Mouse (Mus musculus) ovary, adult 18-20 months (tissue): ENCODE data around the gene Bag2.

ENCODE experiments used
- DNase-seq: peaks from one replicate; pipeline ENCODE4 v3.0.0; 2022; ENCODE audit warnings: low spot score, mixed read lengths

Gene Bag2

GRCm38 (mm10) chr1:33757491-33758041 lies at the start of gene Bag2:
Gene Bag2 (minus strand): TSS chr1:33757795.
- peak; percentile 42 for DNase-seq

GRCm38 (mm10) chr1:33803323-33803722 lies 45.7 kb upstream of the Bag2 start:
- no peak for DNase-seq

DNA sequence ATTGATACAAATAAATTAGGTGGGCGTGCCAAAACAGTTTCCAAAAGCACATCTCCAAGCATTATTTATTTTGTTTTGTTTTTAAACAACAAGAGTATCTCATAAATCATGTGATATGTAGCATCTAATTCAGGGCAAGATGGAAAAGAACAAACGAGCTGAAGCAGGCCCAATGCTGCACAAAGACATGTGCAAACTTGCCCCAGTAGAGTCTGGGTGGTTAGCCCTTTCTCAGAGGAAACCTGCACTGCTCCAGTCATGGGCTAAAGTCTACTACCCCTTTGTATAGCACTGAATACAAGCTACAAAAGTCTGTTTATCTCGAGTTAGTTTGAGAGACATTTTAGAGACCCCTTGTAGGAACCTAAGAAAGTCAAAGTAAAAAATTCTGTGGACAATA lies 42.0 kb upstream of the Bag2 start:
- no peak for DNase-seq

- DNase-seq, result no peak
Observed at GRCm38 (mm10) chr1:33788493-33788892, 30.9 kb upstream of the Bag2 start.

- no peak for DNase-seq
Observed at GRCm38 (mm10) chr1:33788072-33788471, 30.5 kb upstream of the Bag2 start.

- no peak for DNase-seq
Observed at GRCm38 (mm10) chr1:33784561-33784960, 27.0 kb upstream of the Bag2 start.

- no peak for DNase-seq
Observed at GRCm38 (mm10) chr1:33776175-33776611, 18.6 kb upstream of the Bag2 start.

- DNase-seq, result no peak
Observed at GRCm38 (mm10) chr1:33772106-33772505, 14.5 kb upstream of the Bag2 start.

DNA sequence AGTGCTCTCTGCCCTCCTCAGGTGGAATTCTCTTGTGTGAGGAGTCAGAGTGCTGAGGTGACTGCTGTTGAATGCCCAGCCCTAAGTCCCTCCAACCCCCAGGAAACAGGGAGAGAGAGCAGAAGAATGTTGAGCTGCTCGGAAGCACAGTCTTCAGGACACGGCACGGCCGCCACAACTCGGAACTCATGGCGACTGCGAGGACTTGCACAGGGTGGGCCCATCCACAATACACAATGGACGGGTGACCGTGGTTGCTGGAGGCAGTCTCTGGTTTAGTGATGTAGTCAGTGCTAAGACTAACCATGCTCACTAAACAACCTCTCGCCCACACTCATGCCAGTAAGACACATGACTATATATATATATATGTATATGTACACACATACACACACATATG lies 14.0 kb upstream of the Bag2 start:
- no peak for DNase-seq

- no peak for DNase-seq
Observed at GRCm38 (mm10) chr1:33768827-33769226, 11.2 kb upstream of the Bag2 start.

DNA sequence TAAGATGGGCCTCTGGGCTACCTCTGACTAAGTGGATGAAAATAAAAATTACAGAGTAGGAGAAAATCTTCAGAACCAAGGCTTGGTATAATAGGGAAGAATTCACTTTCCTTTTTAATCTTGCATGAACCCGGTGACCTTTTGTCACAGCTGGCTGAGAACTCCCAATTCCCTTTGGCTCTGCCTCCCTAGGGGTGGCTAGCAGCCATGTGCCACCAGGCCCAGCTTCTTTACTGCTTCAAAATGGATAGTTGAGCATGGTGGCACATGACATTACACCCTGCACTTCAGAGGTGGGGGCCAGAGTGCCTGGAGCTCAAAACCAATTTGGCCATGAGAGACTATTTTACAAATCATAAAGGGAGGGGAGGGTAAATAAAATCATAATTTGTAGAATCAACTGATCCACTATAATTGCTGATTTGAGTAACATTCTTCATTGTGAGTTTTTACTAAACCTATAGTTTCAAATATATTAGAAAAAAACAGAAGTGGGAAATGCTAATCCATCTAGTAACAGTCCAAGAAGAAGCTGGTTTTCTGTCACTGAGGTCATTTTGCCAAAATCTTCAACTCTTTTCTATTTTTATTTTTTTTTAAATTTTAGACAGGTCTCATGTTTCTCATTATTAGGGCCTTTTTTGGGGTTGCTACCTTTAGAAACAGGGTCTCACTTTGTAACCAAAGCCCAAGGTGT lies 10.6 kb upstream of the Bag2 start:
- DNase-seq, result no peak

- DNase-seq, result no peak
Observed at GRCm38 (mm10) chr1:33766520-33767508, 9.2 kb upstream of the Bag2 start.

DNA sequence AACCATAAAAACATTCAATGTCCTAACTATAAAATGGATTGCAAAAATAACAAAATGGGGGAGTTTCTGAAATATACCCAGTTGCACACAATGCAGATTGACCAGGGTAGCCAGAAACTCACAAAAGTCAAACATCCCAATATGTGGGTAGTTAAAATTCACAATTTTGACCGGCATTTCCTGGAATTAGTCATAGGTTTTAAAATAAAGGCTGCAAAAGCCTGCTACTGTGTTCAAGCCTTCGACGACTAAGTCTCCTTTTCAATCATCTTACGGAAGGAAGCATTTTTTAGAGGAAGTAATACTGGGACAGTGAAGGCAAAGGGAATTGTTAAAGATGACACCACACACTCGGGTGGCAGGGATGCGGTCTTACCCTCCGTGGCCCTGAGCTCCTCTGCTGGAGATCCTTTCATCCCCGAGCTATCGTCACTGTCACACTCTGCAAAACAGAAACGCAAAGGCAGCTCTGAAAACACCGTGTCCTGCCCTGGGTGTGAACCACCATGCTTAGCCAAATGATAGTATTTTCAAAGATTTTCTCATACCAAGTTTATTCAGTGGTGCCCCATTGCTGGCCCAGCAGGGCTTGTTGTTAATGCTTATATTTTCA lies 8.0 kb upstream of the Bag2 start:
- DNase-seq, result no peak

DNA sequence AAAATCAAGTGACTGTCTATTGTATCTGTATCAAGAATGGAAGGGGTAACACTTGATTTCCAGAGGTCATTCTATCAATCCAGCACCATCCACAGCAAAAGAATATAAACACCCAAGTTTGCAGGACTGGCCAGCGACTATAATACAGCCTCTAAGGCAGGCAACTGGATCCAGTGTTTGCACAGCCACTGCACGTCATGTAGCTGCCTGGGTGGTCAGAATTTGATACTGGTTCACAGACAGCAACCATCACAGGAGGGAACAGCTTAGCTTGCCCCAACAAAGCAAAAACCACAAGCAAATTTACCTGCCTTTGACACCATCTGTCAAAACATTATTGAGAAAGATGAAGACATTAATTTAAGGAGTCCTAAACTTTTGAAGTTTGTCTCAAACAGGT lies 6.2 kb upstream of the Bag2 start:
- no peak for DNase-seq

- no peak for DNase-seq
Observed at GRCm38 (mm10) chr1:33758488-33758887, 893 bp upstream of the Bag2 start.

DNA sequence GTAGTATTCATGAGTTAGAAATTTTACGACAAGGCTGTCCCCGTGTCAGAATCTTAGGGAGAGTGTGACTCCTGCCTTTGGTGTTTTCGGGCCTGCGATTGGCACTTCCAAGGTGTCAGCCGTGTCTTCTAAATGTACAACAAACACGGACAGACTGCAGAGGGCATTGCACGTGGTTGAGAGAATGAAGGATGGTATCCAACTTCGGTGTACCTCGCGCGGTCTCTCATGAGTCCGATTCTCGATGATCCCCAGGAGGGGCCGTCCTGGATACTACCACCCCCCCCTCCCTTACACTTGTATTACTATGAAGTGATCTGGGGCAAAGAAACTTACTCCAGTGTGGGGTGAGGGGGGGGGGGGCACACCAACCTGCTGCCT lies 572 bp downstream of the Bag2 start:
- no peak for DNase-seq

- DNase-seq, result no peak
Observed at GRCm38 (mm10) chr1:33756258-33757032, 1.1 kb downstream of the Bag2 start.

- no peak for DNase-seq
Observed at GRCm38 (mm10) chr1:33755799-33756198, 1.8 kb downstream of the Bag2 start.

DNA sequence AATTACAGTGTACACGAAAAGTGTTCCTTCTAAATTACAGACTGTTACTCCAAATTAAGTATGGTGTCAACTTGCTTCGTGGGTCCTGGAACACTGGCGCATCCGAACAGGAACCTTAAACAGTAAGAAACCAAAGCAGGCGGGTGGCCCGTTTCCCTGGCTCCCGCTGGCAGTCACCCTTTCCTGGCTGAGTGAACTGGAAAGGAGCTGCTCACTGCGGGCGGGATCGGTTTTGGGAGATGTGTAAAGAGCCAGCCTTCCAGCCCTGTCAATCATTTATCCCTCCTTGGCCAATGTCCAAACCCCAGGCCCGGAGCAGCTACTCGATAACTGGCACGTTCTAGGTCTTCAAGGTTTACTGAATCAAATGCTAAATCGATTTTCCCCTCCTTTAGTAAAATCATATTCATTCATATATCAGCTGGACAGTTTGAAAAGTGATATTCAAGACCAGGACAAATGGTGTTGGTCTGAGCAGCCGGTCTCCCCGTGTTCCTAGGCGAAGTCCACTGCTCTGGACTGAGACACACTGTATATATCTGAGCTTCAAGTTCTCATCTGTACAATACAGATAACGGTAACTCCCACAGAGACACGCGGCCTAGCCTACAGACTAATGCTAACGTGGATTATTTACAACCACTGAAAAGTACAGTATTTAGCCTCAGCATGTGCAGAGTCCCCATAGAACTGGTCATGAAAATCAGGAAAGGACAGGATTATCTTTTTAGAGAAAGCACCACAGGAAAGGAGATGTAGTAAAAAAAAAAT lies 2.4 kb downstream of the Bag2 start:
- no peak for DNase-seq

GRCm38 (mm10) chr1:33754089-33754488 lies 3.5 kb downstream of the Bag2 start:
- DNase-seq, result no peak

GRCm38 (mm10) chr1:33751283-33751682 lies 6.3 kb downstream of the Bag2 start:
- no peak for DNase-seq
